Mouse (Mus musculus): ENCODE measurements around the gene Cd274. TPM values are rescaled to one million over a fixed set of nuclear protein-coding genes. Genes with fewer than 3 reads are reported as not detected.

Cd274 gene
- polyA plus RNA-seq (2021): 5.2 TPM

DNA sequence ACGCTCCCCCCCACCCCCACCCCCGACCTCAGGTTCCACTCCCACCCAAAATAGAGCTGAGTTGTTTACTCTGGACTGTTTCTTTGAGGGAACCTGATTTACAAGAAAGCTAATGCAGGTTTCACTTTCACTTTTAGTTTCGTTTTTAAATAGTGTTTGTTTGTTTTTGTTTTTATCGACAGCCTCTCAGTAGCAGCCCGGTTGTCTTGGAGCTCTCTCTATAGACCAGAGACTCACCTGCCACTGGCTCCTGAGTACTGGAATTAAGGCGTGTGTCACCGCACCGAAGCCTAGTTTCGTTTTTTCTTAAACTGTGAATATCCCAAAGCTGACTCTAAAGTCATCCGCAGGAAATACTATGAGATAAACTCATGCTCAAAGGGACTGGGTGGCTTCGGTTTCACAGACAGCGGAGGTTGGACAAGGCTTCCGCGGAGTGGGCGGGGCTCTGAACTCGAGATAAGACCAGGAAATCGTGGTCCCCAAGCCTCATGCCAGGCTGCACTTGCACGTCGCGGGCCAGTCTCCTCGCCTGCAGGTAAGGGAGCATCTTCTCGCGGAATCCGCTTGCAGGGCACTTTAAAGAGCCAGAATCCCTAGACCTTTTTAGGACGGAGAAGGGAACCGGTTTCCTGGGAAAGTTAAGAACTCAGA is at the start of gene Cd274, which contains the start of gene Plgrkt:
Cd274 (plus strand) TSS at position 487 of the 654 bp plus-strand sequence.
Plgrkt (minus strand) TSS at position 422 of the 654 bp plus-strand sequence.
- ATAC-seq (peak; percentile 73), DNase-seq (ENCODE audit: low read depth, low spot score) (peak; percentile 44)
- TF ChIP-seq CTCF (IDR thresholded peaks at IDR 0.05): no peak
- in situ Hi-C loops (cut with MboI; ENCODE audit: low pct_unique_long_range_greater_than_20kb): loop anchor here (5.0 kb wide), 1 partner anchor 135 kb away; no protein-coding TSS in a partner anchor
- H3K27me3 ChIP-seq: no peaks in the 10 kb centered on the region
- ChIA-PET CTCF (interaction anchor here (0.9 to 2.4 kb wide), 3 partner anchors 11 to 196 kb away, joined by 3 to 11 read pairs (median 3); no protein-coding TSS in a partner anchor), POLR2A (interaction anchor here (0.6 to 1.7 kb wide), 3 partner anchors 8 to 373 kb away, joined by 3 to 4 read pairs (median 4); no protein-coding TSS in a partner anchor)

DNA sequence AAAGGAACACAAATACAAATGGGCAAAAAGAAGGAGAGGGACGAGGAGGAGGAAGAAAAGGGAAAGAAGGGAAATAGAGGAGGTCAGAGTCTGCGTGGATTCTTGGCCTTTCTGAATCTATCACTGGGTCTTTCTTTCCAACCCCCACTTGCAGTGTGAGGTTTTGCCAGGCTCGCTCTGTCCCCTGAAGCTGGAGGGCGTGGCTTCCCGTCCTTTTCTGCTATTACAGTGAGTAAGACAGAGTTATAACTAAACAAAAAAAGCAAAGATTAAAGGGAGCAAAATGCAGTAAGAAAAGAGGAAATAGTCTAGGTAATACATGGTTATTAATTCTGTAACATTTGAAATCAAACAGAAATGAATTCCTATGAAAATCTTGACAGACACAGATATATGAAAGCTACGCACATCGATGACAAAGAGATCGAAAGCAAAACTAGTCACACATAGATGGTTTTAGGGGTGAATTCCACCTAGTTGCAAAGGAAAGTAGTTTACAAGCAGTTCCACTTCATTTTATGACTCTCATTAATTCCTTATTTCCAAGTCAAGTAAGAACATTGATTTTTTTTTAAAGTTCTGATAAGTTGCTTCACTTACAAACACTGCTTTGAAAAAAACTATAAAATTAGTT is 43.7 kb upstream of the Cd274 start:
- in situ Hi-C loops (cut with MboI; ENCODE audit: low pct_unique_long_range_greater_than_20kb): no loop called here
- peaks cover 5% of the 10 kb centered on the region for H3K27me3 ChIP-seq
- ChIA-PET POLR2A (no interaction called here), CTCF (no interaction called here)
- no peak for ATAC-seq
- DNase-seq (ENCODE audit: low read depth, low spot score): no peak
- TF ChIP-seq CTCF (IDR thresholded peaks at IDR 0.05): no peak

DNA sequence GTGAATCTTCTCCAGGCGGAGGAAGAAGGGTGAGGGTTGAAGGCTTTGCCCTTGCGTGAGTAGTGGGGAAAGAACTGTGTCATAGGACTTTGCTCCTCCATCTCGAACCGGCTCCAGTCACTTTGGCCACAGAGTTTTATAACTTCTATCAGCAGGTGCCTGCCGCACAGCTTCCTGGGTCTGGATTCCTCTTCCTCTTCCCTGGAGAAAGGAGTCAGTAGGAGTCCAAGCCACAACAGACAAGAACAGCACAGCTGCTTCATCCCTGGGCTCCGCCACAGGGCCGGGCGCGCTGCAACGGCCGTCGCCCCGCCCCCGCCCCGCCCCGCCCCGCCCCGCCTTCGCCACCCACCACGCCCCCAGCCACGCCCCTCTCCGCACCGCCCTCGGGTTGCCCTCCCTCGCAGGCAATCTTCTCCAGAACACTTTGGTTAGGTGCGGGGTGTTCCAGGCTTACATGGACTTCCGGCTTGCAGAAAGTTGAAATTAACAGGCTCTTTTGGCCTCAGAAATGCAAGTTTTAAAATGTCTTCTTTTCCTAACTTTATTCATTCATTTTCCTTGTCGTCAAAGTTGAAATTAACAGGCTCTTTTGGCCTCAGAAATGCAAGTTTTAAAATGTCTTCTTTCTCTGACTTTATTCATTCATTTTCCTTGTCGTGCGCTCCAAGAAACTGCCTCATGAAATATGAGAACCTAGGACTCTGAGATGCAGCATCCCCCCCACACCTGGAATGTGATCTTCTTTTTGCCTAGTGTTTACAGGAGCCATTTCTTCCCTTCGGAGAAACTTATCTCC is 42.0 kb upstream of the Cd274 start, which contains the start of gene Insl6:
Insl6 (minus strand) TSS at position 304 of the 799 bp plus-strand sequence.
- in situ Hi-C loops (cut with MboI; ENCODE audit: low pct_unique_long_range_greater_than_20kb): no loop called here
- ChIA-PET POLR2A (no interaction called here), CTCF (no interaction called here)
- ATAC-seq (no peak), DNase-seq (ENCODE audit: low read depth, low spot score) (no peak)
- no peak for TF ChIP-seq CTCF (IDR thresholded peaks at IDR 0.05)
- peaks cover 9% of the 10 kb centered on the region for H3K27me3 ChIP-seq

DNA sequence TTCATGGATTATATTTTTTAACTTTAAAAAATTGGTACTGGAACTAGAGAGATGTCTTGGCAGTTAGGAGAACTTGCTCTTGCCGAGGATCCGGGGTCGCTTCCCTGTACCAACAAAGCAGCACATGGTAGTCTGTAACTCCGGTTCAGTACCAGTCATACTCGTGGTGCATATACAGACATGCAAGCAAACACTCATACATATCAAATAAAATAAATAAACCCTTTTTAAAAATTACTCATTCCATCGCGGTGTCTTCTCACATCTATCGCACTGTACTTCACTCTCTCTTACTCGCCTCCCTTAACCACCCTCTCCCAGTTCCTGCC is 41.4 kb upstream of the Cd274 start:
- in situ Hi-C loops (cut with MboI; ENCODE audit: low pct_unique_long_range_greater_than_20kb): no loop called here
- ChIA-PET CTCF (no interaction called here), POLR2A (no interaction called here)
- no peak for TF ChIP-seq CTCF (IDR thresholded peaks at IDR 0.05)
- ATAC-seq (no peak), DNase-seq (ENCODE audit: low read depth, low spot score) (no peak)
- peaks cover 9% of the 10 kb centered on the region for H3K27me3 ChIP-seq

DNA sequence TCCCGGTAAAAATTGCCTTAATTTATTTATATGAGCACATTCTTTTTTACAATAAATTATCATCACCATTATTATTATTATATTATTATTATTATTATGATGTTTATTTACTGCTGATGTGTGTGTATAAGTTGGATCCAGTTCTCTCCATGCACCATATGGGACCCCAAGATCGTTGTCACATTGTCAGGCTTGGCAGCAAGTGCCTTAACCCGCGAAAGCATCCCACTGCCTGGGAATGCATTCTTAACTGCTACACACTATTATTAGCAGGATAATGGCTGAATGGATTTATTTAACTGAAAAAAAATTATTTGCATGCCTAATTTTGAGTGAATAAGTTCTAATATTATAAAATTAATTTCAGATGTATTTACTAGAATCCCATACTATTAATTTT is 40.9 kb upstream of the Cd274 start:
- ATAC-seq: no peak
- ChIA-PET POLR2A (no interaction called here), CTCF (no interaction called here)
- peaks cover 14% of the 10 kb centered on the region for H3K27me3 ChIP-seq
- in situ Hi-C loops (cut with MboI; ENCODE audit: low pct_unique_long_range_greater_than_20kb): no loop called here
- DNase-seq (ENCODE audit: low read depth, low spot score): no peak
- no peak for TF ChIP-seq CTCF (IDR thresholded peaks at IDR 0.05)

DNA sequence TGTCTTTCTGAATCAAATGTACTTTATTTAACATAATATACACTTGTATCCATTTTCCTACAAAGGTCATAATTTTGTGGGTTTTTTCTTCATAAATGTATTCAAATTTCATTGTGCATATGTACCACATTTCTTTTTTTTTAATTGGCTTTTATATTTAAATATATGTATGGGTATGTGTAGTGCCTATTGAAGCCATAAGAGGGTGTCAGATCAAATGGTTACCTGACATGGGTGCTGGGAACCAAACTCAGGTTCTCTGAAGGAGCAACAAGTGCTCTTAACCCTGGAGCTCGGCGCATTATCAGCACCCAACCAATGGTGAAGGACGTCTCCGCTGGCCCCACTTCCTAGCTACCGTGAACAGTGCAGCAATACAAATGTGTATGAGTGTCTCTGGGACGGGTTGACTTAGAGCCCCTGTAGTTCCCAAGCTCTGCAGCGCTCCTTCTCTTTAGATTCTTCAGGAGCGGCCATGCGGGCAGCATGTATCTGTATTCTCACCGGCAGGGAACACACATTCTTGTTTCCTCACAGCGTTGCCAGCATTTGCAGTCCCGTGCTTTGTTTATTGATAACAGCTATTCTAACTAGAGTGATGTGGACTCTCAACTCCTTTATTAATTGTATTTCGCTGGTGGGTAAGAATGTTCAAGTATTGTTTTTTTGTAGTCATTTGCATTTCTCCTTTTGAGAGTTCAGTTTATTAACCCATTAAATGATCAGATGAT is 40.3 kb upstream of the Cd274 start:
- DNase-seq (ENCODE audit: low read depth, low spot score) (no peak), ATAC-seq (no peak)
- in situ Hi-C loops (cut with MboI; ENCODE audit: low pct_unique_long_range_greater_than_20kb): no loop called here
- CTCF ChIA-PET: interaction anchor here (1.2 kb wide), 1 partner anchor 11 kb away, joined by 3 read pairs; no protein-coding TSS in a partner anchor
- POLR2A ChIA-PET: no interaction called here
- TF ChIP-seq CTCF (IDR thresholded peaks at IDR 0.05): no peak
- peaks cover 16% of the 10 kb centered on the region for H3K27me3 ChIP-seq

DNA sequence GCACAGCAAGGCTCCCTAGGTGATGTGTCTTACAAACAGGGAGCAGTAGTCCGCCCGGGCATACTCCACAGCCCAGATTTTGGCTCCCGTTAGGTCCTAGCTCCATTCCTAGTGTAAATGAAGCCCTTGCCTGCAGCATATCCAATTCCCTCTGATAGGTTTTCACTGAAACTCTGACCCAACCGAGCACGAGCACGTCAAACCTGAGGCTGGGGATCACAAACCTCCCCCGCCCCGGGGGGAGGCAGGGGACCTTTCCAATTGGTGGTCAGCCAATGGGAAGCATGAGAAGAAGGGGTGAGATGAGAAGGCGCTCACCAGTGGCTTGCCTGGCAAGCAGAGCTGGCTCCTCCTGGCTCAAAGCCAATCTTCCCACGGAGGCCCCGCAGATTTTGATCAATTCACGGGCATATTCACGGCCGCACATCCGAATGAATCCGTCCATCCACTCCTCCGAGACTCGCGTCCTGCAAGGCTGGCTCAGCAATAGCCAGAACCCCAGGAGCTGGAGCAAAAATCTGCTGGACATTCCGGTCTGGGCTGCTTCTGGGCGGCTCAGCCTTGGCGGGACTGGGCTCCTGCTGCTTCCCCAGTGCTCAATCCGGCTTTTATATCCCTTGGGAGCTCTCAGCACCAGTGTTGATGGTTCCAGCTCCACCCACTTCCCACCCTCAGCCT is 33.0 kb upstream of the Cd274 start, which contains the start of gene Rln1:
Rln1 (minus strand) TSS at position 603 of the 678 bp plus-strand sequence.
- TF ChIP-seq CTCF (IDR thresholded peaks at IDR 0.05): no peak
- ATAC-seq: no peak
- no peak for DNase-seq (ENCODE audit: low read depth, low spot score)
- in situ Hi-C loops (cut with MboI; ENCODE audit: low pct_unique_long_range_greater_than_20kb): no loop called here
- ChIA-PET POLR2A (no interaction called here), CTCF (no interaction called here)
- peaks cover 52% of the 10 kb centered on the region for H3K27me3 ChIP-seq

DNA sequence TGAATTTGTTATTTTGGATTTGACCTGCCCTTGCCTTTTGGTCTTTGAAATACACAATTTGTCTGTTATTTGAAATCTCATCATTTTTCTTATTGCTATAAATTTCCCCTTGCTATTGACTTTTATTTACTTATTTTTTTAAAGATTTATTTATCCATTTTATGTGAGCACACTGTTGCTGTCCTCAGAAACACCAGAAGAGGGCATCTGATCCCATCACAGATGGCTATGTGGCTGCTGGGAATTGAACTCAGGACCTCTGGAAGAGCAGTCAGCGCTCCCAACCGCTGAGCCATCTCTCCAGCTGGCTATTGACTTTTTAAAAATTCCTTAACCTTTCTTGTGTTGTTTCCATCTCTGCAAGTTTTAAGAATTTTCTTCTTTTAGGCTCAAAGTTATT is 30.6 kb upstream of the Cd274 start:
- ATAC-seq: no peak
- CTCF ChIA-PET: no interaction called here
- peak; percentile 54 for TF ChIP-seq CTCF (IDR thresholded peaks at IDR 0.05)
- in situ Hi-C loops (cut with MboI; ENCODE audit: low pct_unique_long_range_greater_than_20kb): no loop called here
- POLR2A ChIA-PET: no interaction called here
- H3K27me3 ChIP-seq: peaks cover 47% of the 10 kb centered on the region
- no peak for DNase-seq (ENCODE audit: low read depth, low spot score)

DNA sequence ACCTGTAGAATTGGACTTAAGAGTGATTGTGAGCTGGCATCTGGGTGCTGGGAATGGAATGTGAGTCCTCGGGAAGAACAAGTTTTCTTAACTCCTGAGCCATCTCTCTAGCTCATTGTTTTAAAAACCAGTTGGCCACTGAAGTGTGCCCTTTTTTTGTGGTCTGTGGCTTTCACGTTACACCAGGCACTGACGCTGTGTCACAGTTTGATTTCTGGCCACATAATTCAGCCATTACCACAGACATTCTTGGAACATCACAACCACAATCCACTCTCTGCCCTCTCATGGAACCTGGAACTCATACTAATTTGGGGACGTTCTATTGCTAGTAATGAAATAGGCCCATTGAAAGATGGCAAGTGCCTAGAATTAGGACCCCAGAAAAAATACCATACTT is 26.2 kb upstream of the Cd274 start:
- no peak for TF ChIP-seq CTCF (IDR thresholded peaks at IDR 0.05)
- CTCF ChIA-PET: no interaction called here
- in situ Hi-C loops (cut with MboI; ENCODE audit: low pct_unique_long_range_greater_than_20kb): no loop called here
- POLR2A ChIA-PET: interaction anchor here (1.0 kb wide), 1 partner anchor 50 kb away, joined by 3 read pairs; no protein-coding TSS in a partner anchor
- ATAC-seq (peak; percentile 75), DNase-seq (ENCODE audit: low read depth, low spot score) (peak; percentile 51)
- peaks cover 18% of the 10 kb centered on the region for H3K27me3 ChIP-seq

DNA sequence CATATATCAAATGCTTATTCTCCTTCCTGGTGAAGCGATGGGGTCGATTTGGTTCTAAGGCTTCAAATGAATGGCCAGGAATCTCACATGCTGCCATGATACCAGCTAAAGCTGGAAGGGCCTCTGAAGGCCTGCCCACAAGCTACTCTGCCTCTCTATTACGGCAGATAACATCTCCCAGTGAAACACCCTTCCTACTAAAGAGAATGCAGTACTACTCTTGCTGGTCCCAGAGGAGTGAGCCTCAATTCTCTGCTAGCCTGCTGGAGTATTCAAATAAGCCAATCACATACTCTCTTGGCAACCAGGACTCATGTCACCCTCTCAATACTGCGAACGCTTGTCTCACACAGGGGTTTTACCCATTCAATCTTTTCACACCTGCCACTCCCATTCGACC is 25.0 kb upstream of the Cd274 start:
- H3K27me3 ChIP-seq: peaks cover 9% of the 10 kb centered on the region
- in situ Hi-C loops (cut with MboI; ENCODE audit: low pct_unique_long_range_greater_than_20kb): no loop called here
- ATAC-seq: no peak
- no peak for TF ChIP-seq CTCF (IDR thresholded peaks at IDR 0.05)
- POLR2A ChIA-PET: no interaction called here
- no peak for DNase-seq (ENCODE audit: low read depth, low spot score)
- CTCF ChIA-PET: no interaction called here

All from Patski (cell line).